Mouse (Mus musculus): ENCODE results near the gene Trim54.

GRCm38 (mm10) chr5:31082935-31083625 is 33.4 kb upstream of the Trim54 start:
- TF ChIP-seq CTCF (IDR thresholded peaks at IDR 0.05; ENCODE audit: control insufficient read depth, insufficient read depth, insufficient read length) (no peak), CEBPB (IDR thresholded peaks at IDR 0.05; ENCODE audit: low read depth) (no peak), MYOG (IDR thresholded peaks at IDR 0.05; ENCODE audit: control insufficient read depth, extremely low read depth, insufficient read length) (no peak), MYOD1 (IDR thresholded peaks at IDR 0.05; ENCODE audit: control insufficient read depth, insufficient read length, low read depth) (no peak), MAX (IDR thresholded peaks at IDR 0.05) (no peak), USF1 (IDR thresholded peaks at IDR 0.05; ENCODE audit: low read depth) (no peak), FOSL1 (IDR thresholded peaks at IDR 0.05; ENCODE audit: insufficient read depth, low read length, poor library complexity, severe bottlenecking) (no peak)

Data from C2C12 (cell line).